Mouse (Mus musculus) C3H10T1/2 (cell line): ENCODE measurements around the gene Hlf. TPM values are rescaled to one million over a fixed set of nuclear protein-coding genes. Genes with fewer than 3 reads are reported as not detected.

Source experiments
- polyA plus RNA-seq, 2 experiments: library from polyadenylated mRNA; unstranded; fragments of >200 nt; fragmentation: generic; extraction: Trizol; gene quantifications; one replicate each; pipeline ENCODE4 v1.2.1; 2012; ENCODE audit warnings: missing spikeins in 2 of 2

Hlf gene
- under 1 TPM in 1 of 2 experiments, not detected in 1; 0.09 TPM for polyA plus RNA-seq

GRCm38 (mm10) chr11:90390817-90391173 lies at the start of gene Hlf:
TSS of gene Hlf (minus strand) at chr11:90390895.

Other genes with a start within 250 kb of the Hlf start
- gene Gm45716, start 203.2 kb downstream of the Hlf start, polyA plus RNA-seq, result 1 to 10 TPM; 1.1 to 8.4 TPM
- gene Mmd, start 141.4 kb downstream of the Hlf start, polyA plus RNA-seq, result 10 to 100 TPM; 15.5 to 23.1 TPM
- gene Stxbp4, start 247.2 kb upstream of the Hlf start, polyA plus RNA-seq, result 1 to 10 TPM in 1 of 2 experiments, under 1 TPM in 1; 0.54 to 6.7 TPM
- gene Cox11, start 247.3 kb upstream of the Hlf start, polyA plus RNA-seq, result 1 to 10 TPM; 3.0 to 8.9 TPM